Mouse (Mus musculus): Measurements from ENCODE around the gene Cxcr2.

- TF ChIP-seq POLR2A (IDR thresholded peaks at IDR 0.05; ENCODE audit: insufficient read depth, low read depth, low read length): no peak
- no peak for TF ChIP-seq CTCF (IDR thresholded peaks at IDR 0.05)
These were observed 29.5 kb upstream of the Cxcr2 start, which contains the start of gene Tns1 for GRCm38 (mm10) chr1:74124021-74124981.

All from heart, adult 2 months (tissue).